ENCODE assay signal across 9 mouse cellular contexts in the genomic region with DNA sequence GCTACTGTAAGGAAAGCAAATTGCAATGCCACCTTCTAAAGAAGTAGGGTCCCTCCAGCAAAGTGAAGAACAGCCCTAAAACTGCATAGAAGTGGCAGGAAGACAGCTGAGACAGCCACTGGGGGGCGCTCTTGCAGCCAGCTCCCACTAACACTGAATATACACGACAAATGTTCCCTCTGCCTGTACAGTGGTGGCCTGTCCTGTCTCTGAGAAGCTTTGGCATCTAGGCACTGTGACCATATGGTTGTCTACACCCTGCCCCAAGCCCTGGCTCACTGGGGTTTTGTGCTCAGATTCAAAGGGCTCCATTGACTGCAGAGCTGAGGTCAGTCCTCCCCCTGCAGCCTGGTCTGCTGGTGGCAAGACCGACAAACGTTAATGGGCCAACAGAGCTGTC. TPM values are rescaled to one million over a fixed set of nuclear protein-coding genes. Genes with fewer than 3 reads are reported as not detected.
A peak's percentile ranks its signal among the peaks of the same experiment; 100 is the strongest.
DNase-seq lines count a peak whose midpoint lies in the region; ATAC-seq and TF ChIP-seq lines count a peak whose summit lies in the region.
"Had no signal": no experiment of that assay in that cellular context is flagged by ENCODE, and none has a peak within 500 bp of the region (broad histone marks: within the 10 kb centered on the region; RNA-seq: fewer than 3 reads in every experiment).

No protein-coding gene starts in this region.

- peak; percentile 62 for DNase-seq in hindbrain, embryonic 11.5 days (ENCODE audit: low spot score)
- DNase-seq in hindbrain, embryonic 14.5 days (ENCODE audit: low spot score): no peak
- DNase-seq in adipocyte (ENCODE audit: low spot score): peak; percentile 72
- peak; percentile 10 for DNase-seq in liver, adult 2 months (ENCODE audit: extremely low read depth, low read depth, low spot score)
- DNase-seq in retina, postnatal 1 day: peak; percentile 46
- no peak for DNase-seq in urinary bladder, postnatal 4 days (ENCODE audit: low spot score in 2 of 2)

- no peak overlapping the region for H3K4me2 ChIP-seq in hindbrain, embryonic 11.5 days (replicated peaks; ENCODE audit: low read depth, low read length)
- H3K4me2 ChIP-seq in hindbrain, embryonic 14.5 days (replicated peaks): no peak overlapping the region
- no peak overlapping the region for H3K4me2 ChIP-seq in kidney, embryonic 16.5 days (replicated peaks; ENCODE audit: low read depth, low read length)
- H3K4me2 ChIP-seq: embryonic facial prominence, embryonic 12.5 days had no signal

- peak; percentile 79 for TF ChIP-seq CTCF in liver, adult 2 months (IDR thresholded peaks at IDR 0.05; ENCODE audit: low read depth, low read length)

- no peaks in the 10 kb centered on the region for H3K27me3 ChIP-seq in hindbrain, embryonic 11.5 days (ENCODE audit: control insufficient read depth, insufficient read depth, low read length)
- H3K27me3 ChIP-seq in hindbrain, embryonic 14.5 days (ENCODE audit: control insufficient read depth, insufficient read depth, low read length): no peaks in the 10 kb centered on the region
- no peaks in the 10 kb centered on the region for H3K27me3 ChIP-seq in kidney, embryonic 16.5 days (ENCODE audit: insufficient read depth, low read length)
- H3K27me3 ChIP-seq in liver, adult 2 months (ENCODE audit: control insufficient read depth, insufficient read depth, low read length): no peaks in the 10 kb centered on the region
- H3K27me3 ChIP-seq: embryonic facial prominence, embryonic 12.5 days had no signal

- no peak for ATAC-seq in hindbrain, embryonic 11.5 days (ENCODE audit: low FRiP score)
- ATAC-seq in hindbrain, embryonic 14.5 days (ENCODE audit: low FRiP score): no peak
- ATAC-seq in erythroblast, adult 5-6 weeks (replicated peaks; ENCODE audit: low FRiP score, poor library complexity, severe bottlenecking): peak; percentile 15
- ATAC-seq in kidney, embryonic 16.5 days (ENCODE audit: low FRiP score, low TSS enrichment): no peak

- H3K79me2 ChIP-seq in liver, adult 2 months (ENCODE audit: control insufficient read depth, insufficient read depth, low read length): no peaks in the 10 kb centered on the region

- H3K4me3 ChIP-seq in hindbrain, embryonic 11.5 days (ENCODE audit: low read depth, low read length): no peak overlapping the region
- no peak overlapping the region for H3K4me3 ChIP-seq in hindbrain, embryonic 14.5 days (replicated peaks; ENCODE audit: low read length)
- H3K4me3 ChIP-seq in kidney, embryonic 16.5 days (ENCODE audit: low read length): no peak overlapping the region
- no peak overlapping the region for H3K4me3 ChIP-seq in liver, adult 2 months (ENCODE audit: insufficient read depth, low read depth, low read length)
- H3K4me3 ChIP-seq: embryonic facial prominence, embryonic 12.5 days had no signal

- WGBS in hindbrain, embryonic 11.5 days: 9% methylated on average over 4 of the region's 4 CpGs
- 6% methylated on average over 4 of the region's 4 CpGs for WGBS in hindbrain, embryonic 14.5 days
- WGBS in kidney, embryonic 16.5 days: 10% methylated on average over 4 of the region's 4 CpGs
- WGBS in liver, adult 2 months: 50% methylated on average over 4 of the region's 4 CpGs

- H3K27ac ChIP-seq in hindbrain, embryonic 11.5 days (ENCODE audit: low read depth, low read length): no peak overlapping the region
- no peak overlapping the region for H3K27ac ChIP-seq in hindbrain, embryonic 14.5 days
- H3K27ac ChIP-seq in kidney, embryonic 16.5 days (ENCODE audit: low read length): peak overlapping the region; percentile 92
- H3K27ac ChIP-seq in liver, adult 2 months (replicated peaks; ENCODE audit: insufficient read depth, low read depth, low read length): no peak overlapping the region

- H3K9me3 ChIP-seq in hindbrain, embryonic 11.5 days (ENCODE audit: control insufficient read depth, low read length): no peaks in the 10 kb centered on the region
- no peaks in the 10 kb centered on the region for H3K9me3 ChIP-seq in hindbrain, embryonic 14.5 days (ENCODE audit: control insufficient read depth, low read length)
- no peaks in the 10 kb centered on the region for H3K9me3 ChIP-seq in kidney, embryonic 16.5 days (ENCODE audit: low read length)
- H3K9me3 ChIP-seq: embryonic facial prominence, embryonic 12.5 days had no signal

- H3K4me1 ChIP-seq in hindbrain, embryonic 11.5 days (replicated peaks; ENCODE audit: control insufficient read depth, insufficient read depth, low read length): peaks cover 7% of the 10 kb centered on the region
- no peaks in the 10 kb centered on the region; the same call in 1 of the 2 replicates for H3K4me1 ChIP-seq in hindbrain, embryonic 14.5 days (replicated peaks; ENCODE audit: control insufficient read depth, insufficient read depth, low read length)
- peaks cover 45% of the 10 kb centered on the region for H3K4me1 ChIP-seq in kidney, embryonic 16.5 days (ENCODE audit: insufficient read depth, low read length)
- 0 out of 2 replicates have a peak, but pooled peaks cover 1% of the 10 kb centered on the region for H3K4me1 ChIP-seq in liver, adult 2 months (ENCODE audit: control insufficient read depth, insufficient read depth, low read length)

- no peak overlapping the region for H3K9ac ChIP-seq in hindbrain, embryonic 11.5 days (ENCODE audit: low read depth, low read length)
- H3K9ac ChIP-seq in hindbrain, embryonic 14.5 days: no peak overlapping the region
- H3K9ac ChIP-seq in kidney, embryonic 16.5 days (replicated peaks; ENCODE audit: low read length): no peak overlapping the region
- H3K9ac ChIP-seq in liver, adult 2 months (ENCODE audit: low read depth, low read length): no peak overlapping the region
- H3K9ac ChIP-seq: embryonic facial prominence, embryonic 12.5 days had no signal

- no peak for TF ChIP-seq POLR2A in liver, adult 2 months (IDR thresholded peaks at IDR 0.05; ENCODE audit: extremely low read depth, insufficient read depth, low read length)

- H3K36me3 ChIP-seq in hindbrain, embryonic 11.5 days (ENCODE audit: control insufficient read depth, insufficient read depth, low read length): no peaks in the 10 kb centered on the region
- peaks cover 27% of the 10 kb centered on the region for H3K36me3 ChIP-seq in hindbrain, embryonic 14.5 days (replicated peaks; ENCODE audit: control insufficient read depth, insufficient read depth)
- peaks cover 10% of the 10 kb centered on the region; the same call in 1 of the 2 replicates for H3K36me3 ChIP-seq in kidney, embryonic 16.5 days (ENCODE audit: insufficient read depth, low read length)
- peaks cover 2% of the 10 kb centered on the region; the same call in 1 of the 2 replicates for H3K36me3 ChIP-seq in liver, adult 2 months (ENCODE audit: control insufficient read depth, insufficient read depth, low read length)

RNA-seq across cellular contexts. Expression of a gene that starts 0.9 kb away (rescaled TPM):
- 3.4 and 3.8 TPM in 2 replicates for polyA plus RNA-seq in hindbrain, embryonic 11.5 days (2014; fragmentation: Nextera tagmentation; extraction: Ambion mirVana)
- 2.9 and 4.6 TPM in 2 replicates for polyA plus RNA-seq in hindbrain, embryonic 14.5 days (2014; fragmentation: Nextera tagmentation; extraction: Ambion mirVana)
- total RNA-seq in erythroblast, adult 5-6 weeks (2015; ENCODE audit: low replicate concordance): 14.2 and 17.9 TPM in 2 replicates
- total RNA-seq in erythroblast, adult 5-6 weeks (2017; ENCODE audit: low replicate concordance): 17.1 and 19.2 TPM in 2 replicates
- polyA plus RNA-seq in kidney, embryonic 16.5 days (2015; fragmentation: Nextera tagmentation; extraction: Ambion mirVana): 4.7 and 5.0 TPM in 2 replicates
- total RNA-seq in liver, adult 2 months (2014; rRNA removed): 0.13 TPM in 1 of 2 replicates, not detected in the other
- polyA plus RNA-seq in liver, adult 2 months (2012; rRNA removed): 0.14 and 0.38 TPM in 2 replicates

RNA-seq across cellular contexts. Expression of a gene that starts 12.9 kb away (rescaled TPM):
- polyA plus RNA-seq in hindbrain, embryonic 11.5 days (2014; fragmentation: Nextera tagmentation; extraction: Ambion mirVana): 0.40 and 0.65 TPM in 2 replicates
- polyA plus RNA-seq in hindbrain, embryonic 14.5 days (2014; fragmentation: Nextera tagmentation; extraction: Ambion mirVana): not detected in 2 replicates
- total RNA-seq in erythroblast, adult 5-6 weeks (2015; ENCODE audit: low replicate concordance): 7.5 and 7.9 TPM in 2 replicates
- 0.26 and 1.5 TPM in 2 replicates for total RNA-seq in erythroblast, adult 5-6 weeks (2017; ENCODE audit: low replicate concordance)
- 11.8 and 12.8 TPM in 2 replicates for polyA plus RNA-seq in kidney, embryonic 16.5 days (2015; fragmentation: Nextera tagmentation; extraction: Ambion mirVana)
- total RNA-seq in liver, adult 2 months (2014; rRNA removed): 0.54 and 0.55 TPM in 2 replicates
- polyA plus RNA-seq in liver, adult 2 months (2012; rRNA removed): 0.38 and 0.71 TPM in 2 replicates

RNA-seq across cellular contexts. Expression of a gene that starts 34.2 kb away (rescaled TPM):
- polyA plus RNA-seq in hindbrain, embryonic 11.5 days (2014; fragmentation: Nextera tagmentation; extraction: Ambion mirVana): 55.8 and 57.1 TPM in 2 replicates
- polyA plus RNA-seq in hindbrain, embryonic 14.5 days (2014; fragmentation: Nextera tagmentation; extraction: Ambion mirVana): 40.5 and 41.8 TPM in 2 replicates
- 3.6 and 6.3 TPM in 2 replicates for total RNA-seq in erythroblast, adult 5-6 weeks (2015; ENCODE audit: low replicate concordance)
- 75.6 and 96.5 TPM in 2 replicates for total RNA-seq in erythroblast, adult 5-6 weeks (2017; ENCODE audit: low replicate concordance)
- 35.9 and 38.9 TPM in 2 replicates for polyA plus RNA-seq in kidney, embryonic 16.5 days (2015; fragmentation: Nextera tagmentation; extraction: Ambion mirVana)
- total RNA-seq in liver, adult 2 months (2014; rRNA removed): 12.8 and 16.0 TPM in 2 replicates
- 11.2 and 12.7 TPM in 2 replicates for polyA plus RNA-seq in liver, adult 2 months (2012; rRNA removed)

RNA-seq across cellular contexts. Expression of a gene that starts 34.4 kb away (rescaled TPM):
- polyA plus RNA-seq in hindbrain, embryonic 11.5 days (2014; fragmentation: Nextera tagmentation; extraction: Ambion mirVana): 16.0 and 19.9 TPM in 2 replicates
- polyA plus RNA-seq in hindbrain, embryonic 14.5 days (2014; fragmentation: Nextera tagmentation; extraction: Ambion mirVana): 16.7 and 17.2 TPM in 2 replicates
- 6.3 and 8.3 TPM in 2 replicates for total RNA-seq in erythroblast, adult 5-6 weeks (2015; ENCODE audit: low replicate concordance)
- 15.3 and 31.6 TPM in 2 replicates for total RNA-seq in erythroblast, adult 5-6 weeks (2017; ENCODE audit: low replicate concordance)
- 25.3 and 26.9 TPM in 2 replicates for polyA plus RNA-seq in kidney, embryonic 16.5 days (2015; fragmentation: Nextera tagmentation; extraction: Ambion mirVana)
- 6.0 and 8.2 TPM in 2 replicates for total RNA-seq in liver, adult 2 months (2014; rRNA removed)
- 10.0 and 12.3 TPM in 2 replicates for polyA plus RNA-seq in liver, adult 2 months (2012; rRNA removed)

RNA-seq across cellular contexts. Expression of a gene that starts 40.7 kb away (rescaled TPM):
- 0.09 TPM in 1 of 2 replicates, not detected in the other for polyA plus RNA-seq in hindbrain, embryonic 11.5 days (2014; fragmentation: Nextera tagmentation; extraction: Ambion mirVana)
- polyA plus RNA-seq in hindbrain, embryonic 14.5 days (2014; fragmentation: Nextera tagmentation; extraction: Ambion mirVana): 0.13 TPM in 1 of 2 replicates, not detected in the other
- total RNA-seq in erythroblast, adult 5-6 weeks (2015; ENCODE audit: low replicate concordance): not detected in 2 replicates
- total RNA-seq in erythroblast, adult 5-6 weeks (2017; ENCODE audit: low replicate concordance): not detected in 2 replicates
- 12.6 and 14.2 TPM in 2 replicates for polyA plus RNA-seq in kidney, embryonic 16.5 days (2015; fragmentation: Nextera tagmentation; extraction: Ambion mirVana)
- total RNA-seq in liver, adult 2 months (2014; rRNA removed): 0.07 and 0.28 TPM in 2 replicates
- 0.51 and 0.56 TPM in 2 replicates for polyA plus RNA-seq in liver, adult 2 months (2012; rRNA removed)

Comparison
In these comparisons a context has a peak if more than half of its experiments do, and no peak if none do; other contexts are left out.
1. DNase-seq: peak in hindbrain, embryonic 11.5 days (single experiment), adipocyte (single experiment), liver, adult 2 months (single experiment) and retina, postnatal 1 day (single experiment); none in hindbrain, embryonic 14.5 days (single experiment) and urinary bladder, postnatal 4 days (0 of 2).